Mouse (Mus musculus) cerebellum, postnatal 4 days (tissue): ENCODE results near the gene Hip1r.
"Not testable (repeated sequence)": the region's sequence is repeated elsewhere in the genome, so short reads cannot be mapped to it uniquely, and the experiment has no call there.

Source experiments
- DNase-seq, 2 experiments: peaks; one replicate each; pipeline ENCODE4 v3.0.0; 2022; ENCODE audit warnings: low spot score in 2 of 2, mixed read lengths in 1 of 2

The Hip1r gene

GRCm38 (mm10) chr5:124035806-124036205 lies 62.4 kb downstream of the Hip1r start:
- DNase-seq: no peak

- DNase-seq: no peak
Observed at GRCm38 (mm10) chr5:124036341-124036740, 62.9 kb downstream of the Hip1r start.

GRCm38 (mm10) chr5:124036836-124037235 lies 63.4 kb downstream of the Hip1r start:
- DNase-seq: no peak

GRCm38 (mm10) chr5:124039602-124040001 lies 66.2 kb downstream of the Hip1r start:
- no peak for DNase-seq

GRCm38 (mm10) chr5:124041097-124041496 lies 67.7 kb downstream of the Hip1r start:
- DNase-seq: no peak

GRCm38 (mm10) chr5:124043212-124043978 lies 70.0 kb downstream of the Hip1r start:
- DNase-seq: peak; percentile 59 to 92

GRCm38 (mm10) chr5:124043999-124044398 lies 70.6 kb downstream of the Hip1r start:
- no peak for DNase-seq

- DNase-seq: peak in 1 of 2 experiments; percentile 59
Observed at GRCm38 (mm10) chr5:124045453-124046010, 72.1 kb downstream of the Hip1r start.

GRCm38 (mm10) chr5:124046741-124047401 lies 73.4 kb downstream of the Hip1r start:
- DNase-seq: no peak

GRCm38 (mm10) chr5:124049249-124050045 lies 76.0 kb downstream of the Hip1r start:
- no peak for DNase-seq

GRCm38 (mm10) chr5:124050095-124051050 lies 76.9 kb downstream of the Hip1r start:
- DNase-seq: no peak

- DNase-seq: no peak
Observed at GRCm38 (mm10) chr5:124051899-124052491, 78.6 kb downstream of the Hip1r start.

- not testable (repeated sequence) for DNase-seq
Observed at GRCm38 (mm10) chr5:124052641-124053040, 79.2 kb downstream of the Hip1r start.
